Mouse (Mus musculus): Measurements from ENCODE around the gene Adarb2.

DNA sequence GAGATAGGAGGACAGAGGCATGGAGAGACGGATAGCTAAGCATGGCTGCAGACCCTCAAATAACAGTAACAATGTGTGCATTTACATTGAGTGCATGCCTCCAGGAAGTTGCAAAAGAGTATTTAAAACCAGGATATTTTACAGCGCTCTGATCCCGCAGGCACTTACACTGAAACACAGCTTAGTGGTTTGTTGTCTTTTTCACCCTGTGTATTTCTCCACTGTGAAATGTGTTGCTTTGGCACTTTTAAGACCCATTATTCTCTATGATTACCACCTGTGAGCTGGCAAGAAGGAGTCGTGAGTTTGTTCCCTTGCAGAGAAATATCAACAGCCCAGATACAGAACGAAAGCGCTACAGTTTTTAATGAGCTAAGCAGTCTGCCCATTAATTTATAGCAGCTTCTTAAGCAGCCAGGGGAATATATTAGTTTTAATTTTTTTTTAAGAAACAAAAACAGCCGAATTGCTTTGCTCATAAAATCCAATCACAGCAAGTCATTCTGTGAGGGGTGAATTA lies 167.3 kb downstream of the Adarb2 start:
- TF ChIP-seq GATA1 (IDR thresholded peaks at IDR 0.05; ENCODE audit: borderline replicate concordance, low read length) (no peak), FLI1 (IDR thresholded peaks at IDR 0.05; ENCODE audit: low read length) (no peak)
